Mouse (Mus musculus): Measurements from ENCODE around the gene Fras1. TPM values are rescaled to one million over a fixed set of nuclear protein-coding genes. Genes with fewer than 3 reads are reported as not detected.

Gene Fras1
- polyA plus RNA-seq, 1 experiment from 2014 or later = 1.2 TPM

GRCm38 (mm10) chr5:96698972-96699371, 325.2 kb downstream of the Fras1 start:
- 70% methylated on average over 8 of the region's 8 CpGs for WGBS (ENCODE audit: insufficient replicate concordance)
- no peaks in the 10 kb centered on the region for H3K4me1 ChIP-seq (replicated peaks)
- ATAC-seq (ENCODE audit: low read depth) (no peak), DNase-seq (no peak)
- no peaks in the 10 kb centered on the region for H3K9me3 ChIP-seq (replicated peaks)
- H3K4me2 ChIP-seq = no peak overlapping the region
- no peaks in the 10 kb centered on the region for H3K36me3 ChIP-seq
- no peak overlapping the region for H3K27ac ChIP-seq
- H3K27me3 ChIP-seq = no peaks in the 10 kb centered on the region
- H3K9ac ChIP-seq = no peak overlapping the region
- no peak overlapping the region for H3K4me3 ChIP-seq (replicated peaks)

- no peak for ATAC-seq (ENCODE audit: low read depth)
- Histone ChIP-seq H3K4me1 (replicated peaks) (no peaks in the 10 kb centered on the region), H3K36me3 (no peaks in the 10 kb centered on the region), H3K4me3 (replicated peaks) (no peak overlapping the region), H3K9ac (no peak overlapping the region), H3K4me2 (no peak overlapping the region), H3K27me3 (no peaks in the 10 kb centered on the region), H3K27ac (no peak overlapping the region), H3K9me3 (replicated peaks) (no peaks in the 10 kb centered on the region)
- WGBS (ENCODE audit: insufficient replicate concordance) = 70% methylated on average over 22 of the region's 22 CpGs
- DNase-seq = no peak
These were observed 329.2 kb downstream of the Fras1 start for GRCm38 (mm10) chr5:96702706-96703625.

- Histone ChIP-seq H3K9me3 (replicated peaks) (no peaks in the 10 kb centered on the region), H3K27me3 (no peaks in the 10 kb centered on the region), H3K27ac (no peak overlapping the region), H3K9ac (no peak overlapping the region), H3K4me2 (no peak overlapping the region), H3K4me1 (replicated peaks) (no peaks in the 10 kb centered on the region), H3K36me3 (no peaks in the 10 kb centered on the region), H3K4me3 (replicated peaks) (no peak overlapping the region)
- ATAC-seq (ENCODE audit: low read depth) (no peak), DNase-seq (no peak)
- 72% methylated on average over 10 of the region's 10 CpGs for WGBS (ENCODE audit: insufficient replicate concordance)
These were observed 334.8 kb downstream of the Fras1 start for GRCm38 (mm10) chr5:96708515-96708914.

GRCm38 (mm10) chr5:96712089-96712684, 338.4 kb downstream of the Fras1 start:
- no peak for DNase-seq
- 66% methylated on average over 12 of the region's 12 CpGs for WGBS (ENCODE audit: insufficient replicate concordance)
- no peak overlapping the region for H3K9ac ChIP-seq
- H3K27ac ChIP-seq = no peak overlapping the region
- H3K36me3 ChIP-seq = no peaks in the 10 kb centered on the region
- no peak for ATAC-seq (ENCODE audit: low read depth)
- no peaks in the 10 kb centered on the region for H3K9me3 ChIP-seq (replicated peaks)
- H3K27me3 ChIP-seq = no peaks in the 10 kb centered on the region
- no peak overlapping the region for H3K4me2 ChIP-seq
- H3K4me1 ChIP-seq (replicated peaks) = no peaks in the 10 kb centered on the region
- no peak overlapping the region for H3K4me3 ChIP-seq (replicated peaks)

- Histone ChIP-seq H3K27me3 (no peaks in the 10 kb centered on the region), H3K36me3 (no peaks in the 10 kb centered on the region), H3K27ac (no peak overlapping the region), H3K9ac (no peak overlapping the region), H3K9me3 (replicated peaks) (no peaks in the 10 kb centered on the region), H3K4me3 (replicated peaks) (no peak overlapping the region), H3K4me2 (no peak overlapping the region), H3K4me1 (replicated peaks) (no peaks in the 10 kb centered on the region)
- WGBS (ENCODE audit: insufficient replicate concordance) = 72% methylated on average over 4 of the region's 4 CpGs
- DNase-seq (no peak), ATAC-seq (ENCODE audit: low read depth) (no peak)
These were observed 339.0 kb downstream of the Fras1 start for GRCm38 (mm10) chr5:96712799-96713198.

- ATAC-seq (ENCODE audit: low read depth) (no peak), DNase-seq (no peak)
- no peak overlapping the region for H3K27ac ChIP-seq
- H3K27me3 ChIP-seq = no peaks in the 10 kb centered on the region
- no peak overlapping the region for H3K9ac ChIP-seq
- no peaks in the 10 kb centered on the region for H3K4me1 ChIP-seq (replicated peaks)
- H3K36me3 ChIP-seq = no peaks in the 10 kb centered on the region
- H3K4me3 ChIP-seq (replicated peaks) = no peak overlapping the region
- 40% methylated on average over 8 of the region's 8 CpGs for WGBS (ENCODE audit: insufficient replicate concordance)
- no peak overlapping the region for H3K4me2 ChIP-seq
- no peaks in the 10 kb centered on the region for H3K9me3 ChIP-seq (replicated peaks)
These were observed 342.7 kb downstream of the Fras1 start for GRCm38 (mm10) chr5:96716273-96717034.

GRCm38 (mm10) chr5:96717690-96718089, 343.9 kb downstream of the Fras1 start:
- ATAC-seq (ENCODE audit: low read depth) (no peak), DNase-seq (no peak)
- Histone ChIP-seq H3K9me3 (replicated peaks) (no peaks in the 10 kb centered on the region), H3K36me3 (no peaks in the 10 kb centered on the region), H3K27me3 (no peaks in the 10 kb centered on the region), H3K27ac (no peak overlapping the region), H3K4me2 (no peak overlapping the region), H3K9ac (no peak overlapping the region), H3K4me1 (replicated peaks) (no peaks in the 10 kb centered on the region), H3K4me3 (replicated peaks) (no peak overlapping the region)
- WGBS (ENCODE audit: insufficient replicate concordance) = 62% methylated on average over 4 of the region's 4 CpGs

- no peak overlapping the region for H3K4me2 ChIP-seq
- no peak overlapping the region for H3K4me3 ChIP-seq (replicated peaks)
- H3K27ac ChIP-seq = no peak overlapping the region
- ATAC-seq (ENCODE audit: low read depth) (no peak), DNase-seq (no peak)
- H3K36me3 ChIP-seq = no peaks in the 10 kb centered on the region
- no peaks in the 10 kb centered on the region for H3K4me1 ChIP-seq (replicated peaks)
- no peaks in the 10 kb centered on the region for H3K27me3 ChIP-seq
- WGBS (ENCODE audit: insufficient replicate concordance) = 62% methylated on average over 5 of the region's 5 CpGs
- H3K9me3 ChIP-seq (replicated peaks) = no peaks in the 10 kb centered on the region
- no peak overlapping the region for H3K9ac ChIP-seq
These were observed 344.8 kb downstream of the Fras1 start for GRCm38 (mm10) chr5:96718601-96719000.

- DNase-seq (no peak), ATAC-seq (ENCODE audit: low read depth) (no peak)
- H3K4me1 ChIP-seq (replicated peaks) = no peaks in the 10 kb centered on the region
- no peak overlapping the region for H3K4me3 ChIP-seq (replicated peaks)
- H3K4me2 ChIP-seq = no peak overlapping the region
- H3K9ac ChIP-seq = no peak overlapping the region
- no peak overlapping the region for H3K27ac ChIP-seq
- H3K9me3 ChIP-seq (replicated peaks) = no peaks in the 10 kb centered on the region
- H3K27me3 ChIP-seq = no peaks in the 10 kb centered on the region
- no peaks in the 10 kb centered on the region for H3K36me3 ChIP-seq
- 63% methylated on average over 5 of the region's 5 CpGs for WGBS (ENCODE audit: insufficient replicate concordance)
These were observed 345.5 kb downstream of the Fras1 start for GRCm38 (mm10) chr5:96719221-96719620.

- no peaks in the 10 kb centered on the region for H3K36me3 ChIP-seq
- no peak overlapping the region for H3K9ac ChIP-seq
- no peak overlapping the region for H3K27ac ChIP-seq
- H3K4me1 ChIP-seq (replicated peaks) = no peaks in the 10 kb centered on the region
- DNase-seq = no peak
- H3K9me3 ChIP-seq (replicated peaks) = no peaks in the 10 kb centered on the region
- no peak overlapping the region for H3K4me2 ChIP-seq
- no peak for ATAC-seq (ENCODE audit: low read depth)
- no peak overlapping the region for H3K4me3 ChIP-seq (replicated peaks)
- H3K27me3 ChIP-seq = no peaks in the 10 kb centered on the region
- WGBS (ENCODE audit: insufficient replicate concordance) = 60% methylated on average over 3 of the region's 3 CpGs
These were observed 348.9 kb downstream of the Fras1 start for GRCm38 (mm10) chr5:96722690-96723089.

- Histone ChIP-seq H3K4me2 (peak overlapping the region; percentile 13; the same call in 1 of the 2 replicates), H3K9ac (no peak overlapping the region), H3K27me3 (no peaks in the 10 kb centered on the region), H3K36me3 (no peaks in the 10 kb centered on the region), H3K27ac (no peak overlapping the region), H3K9me3 (replicated peaks) (no peaks in the 10 kb centered on the region), H3K4me3 (replicated peaks) (no peak overlapping the region), H3K4me1 (replicated peaks) (no peaks in the 10 kb centered on the region)
- DNase-seq (no peak), ATAC-seq (ENCODE audit: low read depth) (no peak)
- WGBS (ENCODE audit: insufficient replicate concordance) = 68% methylated on average over 15 of the region's 15 CpGs
These were observed 365.6 kb downstream of the Fras1 start for GRCm38 (mm10) chr5:96739138-96739878.

All from liver, embryonic 13.5 days (tissue).